Mouse (Mus musculus): ENCODE results near the gene Zfp687.
A peak's percentile ranks its signal among the peaks of the same experiment; 100 is the strongest.

DNA sequence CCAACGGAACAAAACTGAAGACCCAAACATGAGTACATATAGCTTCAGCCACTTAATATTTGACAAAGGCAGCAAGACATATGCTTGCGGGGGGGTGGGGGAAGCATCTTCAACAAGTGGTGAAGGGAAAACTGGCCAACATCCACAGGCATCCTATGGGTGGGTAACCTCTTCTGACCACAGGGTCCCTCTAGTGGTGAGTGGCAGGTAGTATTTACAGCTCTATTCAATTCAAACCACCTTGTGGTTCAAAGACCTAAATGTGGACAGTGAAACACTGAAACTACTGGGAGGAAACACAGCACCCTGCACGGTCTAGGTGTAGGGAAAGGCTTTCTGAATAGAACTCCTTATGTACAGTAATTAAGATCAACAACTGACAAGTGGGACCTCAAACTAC is 38.5 kb upstream of the Zfp687 start:
- TF ChIP-seq CTCF (IDR thresholded peaks at IDR 0.05; ENCODE audit: low read depth, low read length) (peak; percentile 53), POLR2A (IDR thresholded peaks at IDR 0.05; ENCODE audit: borderline replicate concordance, low read depth, low read length) (no peak)
